Comparison of ENCODE assay signal across 28 mouse cellular contexts in the genomic region with DNA sequence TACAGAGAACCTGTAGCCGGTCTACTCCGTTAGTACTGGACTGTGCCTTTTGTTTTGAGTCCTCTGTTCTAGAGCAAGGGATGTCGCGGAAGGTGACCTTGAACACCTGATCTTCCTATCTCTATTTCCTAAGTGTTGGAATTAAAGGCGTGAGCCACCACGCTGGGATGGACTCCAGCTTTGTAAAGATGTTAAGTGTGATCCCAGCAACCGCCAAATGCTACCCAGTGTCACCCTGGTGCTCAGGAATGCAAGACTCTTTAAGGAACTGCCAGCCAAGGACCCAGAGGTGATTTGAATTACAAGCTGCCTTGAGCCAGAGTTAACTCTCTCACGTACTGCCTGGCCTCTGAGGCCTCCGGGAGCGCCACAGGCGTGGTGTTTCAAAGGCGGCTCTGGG. TPM values are rescaled to one million over a fixed set of nuclear protein-coding genes. Genes with fewer than 3 reads are reported as not detected.
DNase-seq lines count a peak whose midpoint lies in the region; ATAC-seq lines count a peak whose summit lies in the region.
"Had no signal": no experiment of that assay in that cellular context is flagged by ENCODE, and none has a peak within 500 bp of the region (broad histone marks: within the 10 kb centered on the region; RNA-seq: fewer than 3 reads in every experiment).

No protein-coding gene starts in this region.

- peaks cover 18% of the 10 kb centered on the region for H3K27me3 ChIP-seq in midbrain, embryonic 11.5 days (ENCODE audit: control insufficient read depth, insufficient read depth, low read length)
- H3K27me3 ChIP-seq in midbrain, embryonic 15.5 days (replicated peaks): peaks cover 12% of the 10 kb centered on the region
- H3K27me3 ChIP-seq in neural tube, embryonic 11.5 days (ENCODE audit: control insufficient read depth, insufficient read depth, low read length): peaks cover 38% of the 10 kb centered on the region
- peaks cover 67% of the 10 kb centered on the region for H3K27me3 ChIP-seq in kidney, embryonic 15.5 days

- H3K4me3 ChIP-seq in midbrain, embryonic 11.5 days (ENCODE audit: low read depth, low read length): no peak overlapping the region
- H3K4me3 ChIP-seq in midbrain, embryonic 15.5 days: no peak overlapping the region
- H3K4me3 ChIP-seq in neural tube, embryonic 11.5 days (ENCODE audit: low read depth, low read length): no peak overlapping the region
- H3K4me3 ChIP-seq in kidney, embryonic 15.5 days (replicated peaks): no peak overlapping the region
- H3K4me3 ChIP-seq: hindbrain, embryonic 13.5 days; limb, embryonic 12.5 days; liver, embryonic 15.5 days; neural tube, embryonic 12.5 days had no signal

- no peak for ATAC-seq in midbrain, embryonic 11.5 days (ENCODE audit: low FRiP score)
- no peak for ATAC-seq in midbrain, embryonic 15.5 days (replicated peaks)
- no peak for ATAC-seq in neural tube, embryonic 11.5 days (ENCODE audit: insufficient read depth, low FRiP score, low TSS enrichment)
- ATAC-seq in kidney, embryonic 15.5 days (replicated peaks; ENCODE audit: low FRiP score): no peak
- ATAC-seq: forebrain, embryonic 16.5 days; intestine, embryonic 16.5 days had no signal

- H3K9ac ChIP-seq in midbrain, embryonic 11.5 days (ENCODE audit: low read length): no peak overlapping the region
- H3K9ac ChIP-seq in midbrain, embryonic 15.5 days: no peak overlapping the region
- no peak overlapping the region for H3K9ac ChIP-seq in neural tube, embryonic 11.5 days (ENCODE audit: low read length)
- no peak overlapping the region for H3K9ac ChIP-seq in kidney, embryonic 15.5 days
- H3K9ac ChIP-seq: hindbrain, embryonic 13.5 days; limb, embryonic 12.5 days; liver, embryonic 15.5 days; lung, embryonic 14.5 days; neural tube, embryonic 12.5 days had no signal

- no peaks in the 10 kb centered on the region for H3K36me3 ChIP-seq in midbrain, embryonic 11.5 days (ENCODE audit: control insufficient read depth, insufficient read depth, low read length)
- H3K36me3 ChIP-seq in midbrain, embryonic 15.5 days (replicated peaks): no peaks in the 10 kb centered on the region
- no peaks in the 10 kb centered on the region for H3K36me3 ChIP-seq in neural tube, embryonic 11.5 days (ENCODE audit: control insufficient read depth, insufficient read depth, low read length)
- H3K36me3 ChIP-seq in kidney, embryonic 15.5 days: no peaks in the 10 kb centered on the region
- H3K36me3 ChIP-seq: hindbrain, embryonic 13.5 days; limb, embryonic 12.5 days; liver, embryonic 15.5 days; neural tube, embryonic 12.5 days had no signal

- no peaks in the 10 kb centered on the region for H3K9me3 ChIP-seq in midbrain, embryonic 11.5 days (ENCODE audit: control insufficient read depth, low read length)
- no peaks in the 10 kb centered on the region for H3K9me3 ChIP-seq in midbrain, embryonic 15.5 days
- H3K9me3 ChIP-seq in neural tube, embryonic 11.5 days (ENCODE audit: control insufficient read depth, low read length): no peaks in the 10 kb centered on the region
- no peaks in the 10 kb centered on the region for H3K9me3 ChIP-seq in kidney, embryonic 15.5 days (replicated peaks)
- H3K9me3 ChIP-seq: hindbrain, embryonic 13.5 days; limb, embryonic 12.5 days; liver, embryonic 15.5 days; neural tube, embryonic 12.5 days had no signal

- 24% methylated on average over 12 of the region's 12 CpGs for WGBS in midbrain, embryonic 11.5 days
- 30% methylated on average over 12 of the region's 12 CpGs for WGBS in midbrain, embryonic 15.5 days
- 20% methylated on average over 12 of the region's 12 CpGs for WGBS in neural tube, embryonic 11.5 days
- WGBS in kidney, embryonic 15.5 days: 21% methylated on average over 12 of the region's 12 CpGs

- no peak overlapping the region for H3K27ac ChIP-seq in midbrain, embryonic 11.5 days (ENCODE audit: low read depth, low read length)
- no peak overlapping the region for H3K27ac ChIP-seq in midbrain, embryonic 15.5 days
- no peak overlapping the region for H3K27ac ChIP-seq in neural tube, embryonic 11.5 days (ENCODE audit: low read depth, low read length)
- no peak overlapping the region for H3K27ac ChIP-seq in kidney, embryonic 15.5 days
- H3K27ac ChIP-seq: hindbrain, embryonic 13.5 days; limb, embryonic 12.5 days; liver, embryonic 15.5 days; neural tube, embryonic 12.5 days had no signal

- peak; percentile 34 for DNase-seq in embryo, embryonic 11 days
- DNase-seq in embryo, embryonic 10 days (ENCODE audit: low spot score): no peak
- peak; percentile 86 for DNase-seq in midbrain, embryonic 11.5 days (ENCODE audit: low spot score, missing footprints)
- peak; percentile 98 for DNase-seq in R1 (ENCODE audit: low read depth, low spot score)
- DNase-seq in neural tube, embryonic 11.5 days (ENCODE audit: low spot score): peak; percentile 29
- DNase-seq: adrenal gland, adult 8-10 months; cerebellum, adult 11 months; cerebellum, adult 9-10 months; cerebellum, postnatal 36 days; heart, postnatal 14 days; kidney, adult 8-10 months; kidney, postnatal 10 days; layer of hippocampus, adult 9-11 months; lung, embryonic 14.5 days; lung, postnatal 14 days; thymus, adult 2 months; thymus, postnatal 36 days had no signal

- no peaks in the 10 kb centered on the region for H3K4me1 ChIP-seq in midbrain, embryonic 11.5 days (ENCODE audit: control insufficient read depth, insufficient read depth, low read length)
- H3K4me1 ChIP-seq in midbrain, embryonic 15.5 days: no peaks in the 10 kb centered on the region
- H3K4me1 ChIP-seq in neural tube, embryonic 11.5 days (ENCODE audit: control insufficient read depth, insufficient read depth, low read length): no peaks in the 10 kb centered on the region
- 0 out of 2 replicates have a peak, but pooled peaks cover 2% of the 10 kb centered on the region for H3K4me1 ChIP-seq in kidney, embryonic 15.5 days
- H3K4me1 ChIP-seq: limb, embryonic 12.5 days; liver, embryonic 15.5 days; neural tube, embryonic 12.5 days had no signal

- no peak overlapping the region for H3K4me2 ChIP-seq in midbrain, embryonic 11.5 days
- H3K4me2 ChIP-seq in midbrain, embryonic 15.5 days: no peak overlapping the region
- H3K4me2 ChIP-seq in neural tube, embryonic 11.5 days (ENCODE audit: low read depth): no peak overlapping the region
- no peak overlapping the region for H3K4me2 ChIP-seq in kidney, embryonic 15.5 days
- H3K4me2 ChIP-seq: hindbrain, embryonic 13.5 days; limb, embryonic 12.5 days; liver, embryonic 15.5 days; lung, embryonic 14.5 days; neural tube, embryonic 12.5 days had no signal

RNA-seq across cellular contexts. Expression of a gene that starts 8.4 kb away (rescaled TPM):
- polyA plus RNA-seq in midbrain, embryonic 11.5 days (2014; fragmentation: Nextera tagmentation; extraction: Ambion mirVana): 28.7 and 29.8 TPM in 2 replicates
- 18.0 and 18.3 TPM in 2 replicates for polyA plus RNA-seq in midbrain, embryonic 15.5 days (2015; fragmentation: Nextera tagmentation; extraction: Ambion mirVana)
- 17.6 and 19.3 TPM in 2 replicates for polyA plus RNA-seq in neural tube, embryonic 11.5 days (2014; fragmentation: Nextera tagmentation; extraction: Ambion mirVana)
- 0.06 TPM in 1 of 2 replicates, not detected in the other for polyA plus RNA-seq in kidney, embryonic 15.5 days (2015; fragmentation: Nextera tagmentation; extraction: Ambion mirVana)
- polyA plus RNA-seq: heart, embryonic 14.5 days; intestine, embryonic 16.5 days; large intestine, adult 2 months; liver, adult 2 months; liver, embryonic 15.5 days; lung, embryonic 14.5 days; thymus, adult 2 months had no signal

Comparison
In these comparisons a context has a peak if more than half of its experiments do, and no peak if none do; other contexts are left out.
1. RNA of a gene that starts 8.4 kb away (polyA plus RNA-seq): 28.7 to 29.8 TPM in midbrain, embryonic 11.5 days, 17.6 to 19.3 TPM in neural tube, embryonic 11.5 days and 18.0 to 18.3 TPM in midbrain, embryonic 15.5 days; 0.06 TPM in kidney, embryonic 15.5 days; every median in the first group is over 10 times any median in the second.